Mouse (Mus musculus): ENCODE data around the gene Ctu2. TPM values are rescaled to one million over a fixed set of nuclear protein-coding genes. Genes with fewer than 3 reads are reported as not detected.

The Ctu2 gene
- polyA plus RNA-seq, 1 experiment from 2014 or later = 55.6 TPM

DNA sequence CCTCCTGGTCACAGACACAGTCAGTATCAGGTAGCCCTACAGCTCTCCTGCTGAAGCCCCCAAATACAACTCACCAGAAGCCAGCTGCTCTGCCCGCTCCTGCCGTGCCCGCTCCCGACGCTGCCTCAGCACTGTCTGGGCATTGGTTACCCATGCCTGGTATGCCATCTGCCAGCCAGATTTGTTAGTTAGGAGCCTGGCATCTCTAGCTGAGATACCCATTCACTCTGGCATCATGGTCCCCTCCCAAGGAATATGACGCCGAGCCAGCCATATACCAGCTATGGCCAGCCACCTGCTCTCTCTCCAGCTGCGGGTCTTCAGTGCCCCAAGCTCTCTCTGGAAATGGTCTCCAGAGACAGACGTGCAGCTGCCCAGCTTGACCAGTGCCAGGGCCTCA lies 12.4 kb downstream of the Ctu2 start:
- Histone ChIP-seq H3K36me3 (ENCODE audit: control insufficient read depth, insufficient read depth, low read length) (peaks cover 90% of the 10 kb centered on the region), H3K27ac (ENCODE audit: low read depth, low read length) (no peak overlapping the region), H3K4me2 (no peak overlapping the region), H3K9me3 (ENCODE audit: control insufficient read depth, low read length) (no peaks in the 10 kb centered on the region), H3K9ac (ENCODE audit: low read depth, low read length) (no peak overlapping the region), H3K27me3 (replicated peaks; ENCODE audit: control insufficient read depth, insufficient read depth, low read length) (no peaks in the 10 kb centered on the region), H3K4me3 (ENCODE audit: low read depth, low read length) (no peak overlapping the region), H3K4me1 (replicated peaks; ENCODE audit: control insufficient read depth, insufficient read depth, low read length) (no peaks in the 10 kb centered on the region)
- no peak for ATAC-seq (replicated peaks; ENCODE audit: low FRiP score)
- WGBS = 94% methylated on average over 9 of the region's 9 CpGs
- DNase-seq (ENCODE audit: low spot score) = no peak

DNA sequence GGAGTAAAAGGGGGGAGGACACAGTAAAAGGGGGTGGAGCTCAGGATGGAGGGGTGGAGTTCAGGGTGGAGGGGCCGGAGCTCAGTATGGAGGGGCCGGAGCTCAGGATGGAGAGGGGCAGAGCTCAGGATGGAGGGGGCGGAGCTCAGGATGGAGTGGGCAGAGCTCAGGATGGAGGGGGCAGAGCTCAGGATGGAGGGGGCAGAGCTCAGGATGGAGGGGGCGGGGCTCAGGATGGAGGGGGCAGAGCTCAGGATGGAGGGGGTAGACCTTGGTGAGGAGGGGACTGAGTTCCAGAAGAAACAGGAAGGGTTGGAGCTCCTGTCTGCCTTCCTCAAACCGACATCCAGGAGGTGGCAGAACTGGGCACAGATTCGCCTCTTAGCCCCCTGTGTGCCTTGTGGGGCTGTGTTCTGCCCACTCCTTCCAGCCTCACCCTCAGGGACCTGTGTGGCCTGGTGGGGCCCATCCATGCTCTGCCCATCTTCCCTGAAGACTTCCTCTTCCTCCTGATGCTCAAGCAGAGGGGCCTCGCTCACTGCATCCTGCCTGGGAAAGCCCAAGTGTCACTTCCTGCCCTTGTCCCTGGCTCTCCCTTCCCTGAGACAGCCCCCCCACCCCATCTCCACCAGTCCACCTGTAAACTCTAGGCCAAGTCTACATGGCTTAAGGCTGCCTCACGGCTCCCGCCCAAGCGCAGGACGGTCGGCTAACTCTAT lies 21.2 kb downstream of the Ctu2 start:
- DNase-seq (ENCODE audit: low spot score) = no peak
- Histone ChIP-seq H3K4me2 (no peak overlapping the region), H3K36me3 (ENCODE audit: control insufficient read depth, insufficient read depth, low read length) (peaks cover 66% of the 10 kb centered on the region), H3K4me1 (replicated peaks; ENCODE audit: control insufficient read depth, insufficient read depth, low read length) (no peaks in the 10 kb centered on the region), H3K27ac (ENCODE audit: low read depth, low read length) (no peak overlapping the region), H3K27me3 (replicated peaks; ENCODE audit: control insufficient read depth, insufficient read depth, low read length) (no peaks in the 10 kb centered on the region), H3K9ac (ENCODE audit: low read depth, low read length) (no peak overlapping the region), H3K4me3 (ENCODE audit: low read depth, low read length) (no peak overlapping the region), H3K9me3 (ENCODE audit: control insufficient read depth, low read length) (no peaks in the 10 kb centered on the region)
- WGBS = 84% methylated on average over 12 of the region's 12 CpGs
- no peak for ATAC-seq (replicated peaks; ENCODE audit: low FRiP score)

DNA sequence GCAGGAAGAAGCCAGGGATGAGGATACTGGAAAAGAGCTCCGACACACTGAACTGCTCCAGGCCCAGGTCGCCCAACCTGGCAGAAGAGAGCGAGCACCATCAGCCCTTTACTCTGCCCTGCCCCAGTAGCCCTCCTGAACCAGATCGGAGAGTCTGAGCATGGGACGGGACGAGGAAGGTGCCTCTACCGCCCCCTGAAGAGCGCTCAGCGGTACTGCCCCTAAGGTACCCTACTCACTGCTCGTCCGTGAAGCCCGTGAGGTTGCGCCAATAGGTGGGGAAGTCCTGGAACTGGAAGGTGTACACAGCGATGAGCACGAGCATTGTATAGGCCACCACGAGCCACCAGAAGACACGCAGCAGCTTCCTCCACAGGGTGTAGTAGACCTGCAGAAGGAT lies 22.0 kb downstream of the Ctu2 start:
- Histone ChIP-seq H3K27me3 (replicated peaks; ENCODE audit: control insufficient read depth, insufficient read depth, low read length) (no peaks in the 10 kb centered on the region), H3K9me3 (ENCODE audit: control insufficient read depth, low read length) (no peaks in the 10 kb centered on the region), H3K27ac (ENCODE audit: low read depth, low read length) (no peak overlapping the region), H3K4me2 (no peak overlapping the region), H3K4me1 (replicated peaks; ENCODE audit: control insufficient read depth, insufficient read depth, low read length) (no peaks in the 10 kb centered on the region), H3K4me3 (ENCODE audit: low read depth, low read length) (no peak overlapping the region), H3K36me3 (ENCODE audit: control insufficient read depth, insufficient read depth, low read length) (peaks cover 62% of the 10 kb centered on the region), H3K9ac (ENCODE audit: low read depth, low read length) (no peak overlapping the region)
- 75% methylated on average over 17 of the region's 17 CpGs for WGBS
- DNase-seq (ENCODE audit: low spot score) (no peak), ATAC-seq (replicated peaks; ENCODE audit: low FRiP score) (0 out of 2 replicates have a peak, but pooled peaks have one; percentile 30)

DNA sequence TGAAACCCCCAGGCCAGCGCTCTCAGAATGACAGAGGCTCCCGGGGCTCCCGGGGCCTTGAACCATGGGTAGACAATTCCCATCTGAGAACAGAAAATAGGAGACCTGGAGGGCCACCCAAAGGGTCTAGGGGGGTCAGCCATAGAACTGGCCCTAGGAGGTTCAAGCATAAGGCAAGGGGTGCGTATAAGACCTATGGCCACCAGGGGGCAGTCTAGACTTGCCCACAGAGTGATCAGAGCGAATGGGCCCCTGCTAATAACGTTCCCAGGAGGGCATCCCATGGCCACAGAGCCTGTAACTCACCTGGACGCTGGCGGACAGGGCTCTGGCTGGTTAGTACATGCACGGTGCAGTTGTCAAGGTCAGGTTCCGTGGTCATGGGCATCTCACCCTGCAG lies 24.9 kb downstream of the Ctu2 start:
- H3K36me3 ChIP-seq (ENCODE audit: control insufficient read depth, insufficient read depth, low read length) = peaks cover 55% of the 10 kb centered on the region
- no peak overlapping the region for H3K4me3 ChIP-seq (ENCODE audit: low read depth, low read length)
- H3K4me1 ChIP-seq (replicated peaks; ENCODE audit: control insufficient read depth, insufficient read depth, low read length) = no peaks in the 10 kb centered on the region
- H3K27me3 ChIP-seq (replicated peaks; ENCODE audit: control insufficient read depth, insufficient read depth, low read length) = no peaks in the 10 kb centered on the region
- peak; percentile 79 for DNase-seq (ENCODE audit: low spot score)
- H3K4me2 ChIP-seq = no peak overlapping the region
- no peak overlapping the region for H3K27ac ChIP-seq (ENCODE audit: low read depth, low read length)
- no peaks in the 10 kb centered on the region for H3K9me3 ChIP-seq (ENCODE audit: control insufficient read depth, low read length)
- ATAC-seq (replicated peaks; ENCODE audit: low FRiP score) = peak; percentile 40; the same call in 1 of the 2 replicates
- 39% methylated on average over 10 of the region's 10 CpGs for WGBS
- no peak overlapping the region for H3K9ac ChIP-seq (ENCODE audit: low read depth, low read length)

DNA sequence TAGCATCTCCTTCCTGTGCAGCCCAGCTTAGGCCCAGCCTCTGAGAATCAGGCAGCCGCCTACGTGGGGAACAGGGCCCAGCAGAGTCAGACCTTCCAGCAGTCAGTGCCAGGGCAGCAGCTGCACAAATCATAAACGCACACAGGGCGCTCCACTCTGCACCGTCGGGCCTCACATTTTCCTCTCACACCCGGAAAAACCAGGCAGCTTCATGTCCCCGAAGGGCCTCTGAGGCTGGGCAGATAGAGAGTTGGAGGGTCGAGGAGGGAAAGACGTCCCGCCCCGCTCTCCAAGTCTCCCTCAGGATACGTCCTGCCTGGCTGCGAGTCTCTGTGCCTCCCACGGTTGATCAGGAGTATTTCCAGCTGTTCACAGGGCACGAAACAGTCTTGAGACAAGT lies 35.6 kb downstream of the Ctu2 start:
- Histone ChIP-seq H3K4me1 (replicated peaks; ENCODE audit: control insufficient read depth, insufficient read depth, low read length) (peaks cover 19% of the 10 kb centered on the region), H3K9ac (ENCODE audit: low read depth, low read length) (no peak overlapping the region), H3K9me3 (ENCODE audit: control insufficient read depth, low read length) (no peaks in the 10 kb centered on the region), H3K4me3 (ENCODE audit: low read depth, low read length) (no peak overlapping the region), H3K4me2 (no peak overlapping the region), H3K36me3 (ENCODE audit: control insufficient read depth, insufficient read depth, low read length) (peaks cover 24% of the 10 kb centered on the region), H3K27ac (ENCODE audit: low read depth, low read length) (peak overlapping the region; percentile 43; the same call in 1 of the 2 replicates), H3K27me3 (replicated peaks; ENCODE audit: control insufficient read depth, insufficient read depth, low read length) (no peaks in the 10 kb centered on the region)
- 81% methylated on average over 16 of the region's 16 CpGs for WGBS
- ATAC-seq (replicated peaks; ENCODE audit: low FRiP score) (no peak), DNase-seq (ENCODE audit: low spot score) (no peak)

DNA sequence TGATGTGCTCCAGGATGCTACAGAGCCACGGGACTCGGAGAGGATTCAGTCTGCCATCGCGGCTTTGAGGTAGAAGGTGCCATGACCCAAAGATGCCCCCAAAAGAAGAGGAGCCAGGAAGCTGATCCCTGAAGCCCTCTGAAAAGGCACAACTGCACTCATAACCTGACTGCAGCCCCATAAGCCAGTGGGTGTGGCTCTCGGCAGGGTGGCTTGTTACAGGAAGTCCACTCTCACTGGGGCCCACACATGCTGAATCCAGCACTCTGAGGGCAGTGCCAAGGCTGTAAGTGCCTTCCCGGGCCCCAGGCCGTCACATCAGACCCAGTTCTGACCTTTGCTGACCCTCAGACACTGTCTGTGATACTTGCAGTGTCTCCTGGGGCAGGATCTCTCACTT lies 36.4 kb downstream of the Ctu2 start:
- peaks cover 27% of the 10 kb centered on the region for H3K4me1 ChIP-seq (replicated peaks; ENCODE audit: control insufficient read depth, insufficient read depth, low read length)
- peaks cover 23% of the 10 kb centered on the region for H3K36me3 ChIP-seq (ENCODE audit: control insufficient read depth, insufficient read depth, low read length)
- WGBS = 84% methylated on average over 7 of the region's 7 CpGs
- no peaks in the 10 kb centered on the region for H3K27me3 ChIP-seq (replicated peaks; ENCODE audit: control insufficient read depth, insufficient read depth, low read length)
- no peaks in the 10 kb centered on the region for H3K9me3 ChIP-seq (ENCODE audit: control insufficient read depth, low read length)
- no peak overlapping the region for H3K4me2 ChIP-seq
- no peak overlapping the region for H3K4me3 ChIP-seq (ENCODE audit: low read depth, low read length)
- no peak for DNase-seq (ENCODE audit: low spot score)
- ATAC-seq (replicated peaks; ENCODE audit: low FRiP score) = no peak
- no peak overlapping the region for H3K9ac ChIP-seq (ENCODE audit: low read depth, low read length)
- H3K27ac ChIP-seq (ENCODE audit: low read depth, low read length) = no peak overlapping the region; the same call in 1 of the 2 replicates

DNA sequence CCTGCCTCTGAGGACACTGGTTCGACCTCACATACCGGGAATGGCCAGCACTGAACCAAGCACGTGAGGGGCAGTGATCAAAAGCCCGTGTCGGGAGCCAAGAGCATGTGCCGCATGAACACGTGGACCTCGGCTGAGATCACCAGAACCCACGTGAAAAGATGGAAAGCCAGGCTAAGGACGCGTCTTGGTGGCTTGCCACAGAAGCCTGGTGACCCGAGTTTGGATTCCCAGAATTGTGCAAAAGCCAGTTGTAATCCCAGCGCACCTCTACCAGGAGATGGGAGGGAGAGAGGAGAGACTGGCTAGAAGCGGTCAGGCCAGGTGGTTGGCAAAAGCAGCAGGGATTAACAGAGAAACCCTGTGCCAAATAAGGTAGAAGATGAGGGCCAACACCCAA lies 39.8 kb downstream of the Ctu2 start:
- Histone ChIP-seq H3K4me3 (ENCODE audit: low read depth, low read length) (no peak overlapping the region), H3K9me3 (ENCODE audit: control insufficient read depth, low read length) (no peaks in the 10 kb centered on the region), H3K4me2 (no peak overlapping the region), H3K4me1 (replicated peaks; ENCODE audit: control insufficient read depth, insufficient read depth, low read length) (peaks cover 59% of the 10 kb centered on the region), H3K27me3 (replicated peaks; ENCODE audit: control insufficient read depth, insufficient read depth, low read length) (no peaks in the 10 kb centered on the region), H3K9ac (ENCODE audit: low read depth, low read length) (no peak overlapping the region), H3K27ac (ENCODE audit: low read depth, low read length) (no peak overlapping the region), H3K36me3 (ENCODE audit: control insufficient read depth, insufficient read depth, low read length) (peaks cover 19% of the 10 kb centered on the region)
- 91% methylated on average over 14 of the region's 14 CpGs for WGBS
- DNase-seq (ENCODE audit: low spot score) = no peak
- ATAC-seq (replicated peaks; ENCODE audit: low FRiP score) = no peak

DNA sequence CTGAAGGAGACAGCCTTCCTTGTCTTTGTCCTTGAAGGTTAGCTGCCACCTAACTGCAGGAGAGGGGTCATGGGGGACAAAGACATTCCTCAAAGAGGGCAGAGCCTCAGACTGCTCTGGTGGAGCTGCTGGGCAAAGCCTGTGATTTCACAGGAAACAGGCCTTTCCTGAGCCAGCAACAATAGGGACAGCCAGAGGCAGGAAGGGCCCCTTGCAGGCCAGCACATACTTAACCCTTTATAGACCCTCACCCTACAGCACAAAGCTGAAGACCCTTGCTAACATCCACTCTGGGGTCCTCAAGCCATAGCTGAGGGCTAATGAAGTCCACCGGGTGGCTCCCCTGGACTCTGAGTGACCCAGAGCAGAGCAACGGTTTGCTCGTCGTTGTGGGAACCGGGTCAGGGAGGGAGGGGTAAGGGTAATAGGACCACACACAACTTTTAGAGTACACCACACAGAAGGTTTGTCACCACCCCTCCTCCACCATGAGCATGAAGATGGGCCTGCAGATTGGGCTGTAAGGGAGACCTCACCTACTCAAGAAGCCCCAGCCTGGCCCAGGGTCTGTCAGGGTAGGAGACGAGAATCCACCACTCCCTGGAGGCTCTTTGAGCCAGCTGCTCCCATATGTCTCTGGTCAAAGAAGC lies 41.7 kb downstream of the Ctu2 start:
- ATAC-seq (replicated peaks; ENCODE audit: low FRiP score) (peak; percentile 16; the same call in 1 of the 2 replicates), DNase-seq (ENCODE audit: low spot score) (no peak)
- Histone ChIP-seq H3K9ac (ENCODE audit: low read depth, low read length) (0 out of 2 replicates have a peak overlapping the region, but pooled peaks have one; percentile 34), H3K4me2 (no peak overlapping the region; the same call in 1 of the 2 replicates), H3K9me3 (ENCODE audit: control insufficient read depth, low read length) (no peaks in the 10 kb centered on the region), H3K27me3 (replicated peaks; ENCODE audit: control insufficient read depth, insufficient read depth, low read length) (no peaks in the 10 kb centered on the region), H3K4me1 (replicated peaks; ENCODE audit: control insufficient read depth, insufficient read depth, low read length) (peaks cover 58% of the 10 kb centered on the region), H3K36me3 (ENCODE audit: control insufficient read depth, insufficient read depth, low read length) (peaks cover 10% of the 10 kb centered on the region), H3K27ac (ENCODE audit: low read depth, low read length) (peak overlapping the region; percentile 66), H3K4me3 (ENCODE audit: low read depth, low read length) (no peak overlapping the region)
- 25% methylated on average over 6 of the region's 6 CpGs for WGBS
